Mouse (Mus musculus) forebrain, embryonic 10.5 days (tissue): ENCODE results near the gene Cpne4. TPM values are rescaled to one million over a fixed set of nuclear protein-coding genes. Genes with fewer than 3 reads are reported as not detected.

ENCODE experiments used
- DNase-seq: peaks from one replicate; pipeline ENCODE4 v3.0.0-alpha.2; 2017; ENCODE audit warnings: low spot score; ENCODE audit errors: extremely low spot score
- H3K27ac ChIP-seq: fragments of 300-500 bp; sonication (generic); 2 replicates; pipeline ENCODE4 v1.5.1; 2016; ENCODE audit warnings: mild to moderate bottlenecking
- H3K27me3 ChIP-seq: fragments of 300-500 bp; sonication (generic); 2 replicates; pipeline ENCODE4 v1.6.1; 2016; ENCODE audit warnings: mild to moderate bottlenecking; ENCODE audit not compliant: poor library complexity, severe bottlenecking
- H3K36me3 ChIP-seq: fragments of 300-500 bp; sonication (generic); replicated peaks from 2 replicates; pipeline ENCODE4 v1.6.1; 2016; ENCODE audit warnings: mild to moderate bottlenecking, moderate library complexity
- H3K4me1 ChIP-seq: fragments of 300-500 bp; sonication (generic); 2 replicates; pipeline ENCODE4 v1.6.1; 2016
- H3K4me3 ChIP-seq: fragments of 300-500 bp; sonication (generic); 2 replicates; pipeline ENCODE4 v1.5.1; 2016; ENCODE audit warnings: mild to moderate bottlenecking, moderate library complexity
- H3K9me3 ChIP-seq: fragments of 300-500 bp; sonication (generic); 2 replicates; pipeline ENCODE4 v1.6.1; 2016; ENCODE audit warnings: mild to moderate bottlenecking, moderate library complexity
- WGBS: fragments of 180-500 bp; shearing (Covaris S2); methylation state at CpG from one replicate; pipeline ENCODE4 v1.1.7; 2016; 5-methylcytosine and 5-hydroxymethylcytosine counted together
- polyA plus RNA-seq: library from polyadenylated mRNA; unstranded; fragments of >200 nt; fragmentation: Nextera tagmentation; extraction: Ambion mirVana; gene quantifications from 2 replicates; pipeline ENCODE4 v1.2.1, GENCODE M21; 2016

The Cpne4 gene
- polyA plus RNA-seq, 1 experiment from 2014 or later, result 0.35 TPM

DNA sequence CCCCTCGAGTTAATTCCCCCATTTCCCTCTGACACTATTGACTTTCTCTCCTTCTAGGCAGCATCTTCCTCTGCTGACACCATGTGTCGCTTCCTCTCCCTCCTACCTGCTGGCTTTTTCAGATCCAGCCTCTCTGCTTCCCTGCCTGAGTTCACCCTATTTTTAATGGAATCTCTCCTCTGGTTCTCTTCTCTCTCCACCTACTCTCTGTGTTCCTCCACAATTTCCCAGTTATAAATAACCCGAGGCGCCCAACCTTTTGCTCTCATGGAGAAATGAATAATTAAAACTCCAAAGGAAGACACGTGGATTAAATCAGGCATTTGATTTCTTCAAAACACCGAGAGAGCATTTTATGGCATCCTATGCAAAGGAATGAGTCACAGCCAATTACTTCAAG is 65.4 kb downstream of the Cpne4 start:
- H3K27me3 ChIP-seq, result no peaks in the 10 kb centered on the region
- DNase-seq, result no peak
- no peak overlapping the region for H3K27ac ChIP-seq
- WGBS, result 78% methylated on average over 6 of the region's 6 CpGs
- H3K4me1 ChIP-seq, result no peaks in the 10 kb centered on the region
- H3K4me3 ChIP-seq, result no peak overlapping the region
- H3K36me3 ChIP-seq, result no peaks in the 10 kb centered on the region
- no peaks in the 10 kb centered on the region for H3K9me3 ChIP-seq

DNA sequence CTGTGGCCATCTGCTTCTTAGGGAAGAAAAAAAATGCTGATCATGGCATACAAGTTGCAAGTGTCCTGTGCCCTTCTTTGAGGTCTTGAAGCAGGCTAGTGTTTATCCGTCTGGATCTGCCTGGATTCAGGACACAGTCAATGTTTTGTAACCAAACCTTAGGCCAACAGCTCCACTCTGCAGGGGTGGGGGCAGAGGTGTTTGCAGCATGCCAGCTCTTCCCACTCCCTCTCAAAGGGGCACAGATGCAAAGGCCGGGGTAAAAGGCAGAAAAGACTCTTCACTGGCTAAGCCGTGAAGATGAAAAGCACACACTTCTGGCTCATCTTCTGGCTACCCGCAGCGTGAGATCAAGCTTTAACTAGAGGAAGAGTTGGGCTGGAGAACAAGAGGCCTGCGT is 69.6 kb downstream of the Cpne4 start:
- 76% methylated on average over 6 of the region's 6 CpGs for WGBS
- DNase-seq, result no peak
- no peak overlapping the region for H3K4me3 ChIP-seq
- no peaks in the 10 kb centered on the region for H3K36me3 ChIP-seq
- no peaks in the 10 kb centered on the region for H3K27me3 ChIP-seq
- no peak overlapping the region for H3K27ac ChIP-seq
- no peaks in the 10 kb centered on the region for H3K9me3 ChIP-seq
- H3K4me1 ChIP-seq, result no peaks in the 10 kb centered on the region

DNA sequence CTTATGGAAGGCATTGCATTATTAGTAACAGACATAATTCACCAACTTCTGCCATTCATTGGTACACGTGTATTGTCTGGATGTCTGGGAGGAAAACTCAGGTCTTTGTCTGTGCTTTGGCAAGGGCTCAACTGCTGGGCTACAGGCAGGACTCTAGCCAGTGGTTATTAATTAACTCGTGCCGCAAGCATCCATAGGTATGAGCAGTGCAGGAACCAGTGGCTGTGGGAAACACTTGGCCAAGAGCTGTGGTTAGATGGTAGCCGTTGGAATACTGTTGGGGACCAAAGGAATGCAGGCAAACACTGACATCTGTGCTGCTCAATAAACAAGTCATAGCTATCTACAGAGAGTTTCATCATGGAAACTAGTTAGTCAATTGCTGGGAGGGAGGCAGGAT is 76.5 kb downstream of the Cpne4 start:
- Histone ChIP-seq H3K27me3 (no peaks in the 10 kb centered on the region), H3K36me3 (no peaks in the 10 kb centered on the region), H3K4me1 (no peaks in the 10 kb centered on the region), H3K27ac (no peak overlapping the region), H3K9me3 (no peaks in the 10 kb centered on the region), H3K4me3 (no peak overlapping the region)
- WGBS, result 88% methylated on average over 4 of the region's 4 CpGs
- no peak for DNase-seq

GRCm38 (mm10) chr9:104627816-104628215 is 80.7 kb downstream of the Cpne4 start:
- no peaks in the 10 kb centered on the region for H3K9me3 ChIP-seq
- no peaks in the 10 kb centered on the region for H3K27me3 ChIP-seq
- H3K4me1 ChIP-seq, result no peaks in the 10 kb centered on the region
- H3K36me3 ChIP-seq, result no peaks in the 10 kb centered on the region
- H3K27ac ChIP-seq, result no peak overlapping the region
- no peak for DNase-seq
- WGBS, result 84% methylated on average over 7 of the region's 7 CpGs
- no peak overlapping the region for H3K4me3 ChIP-seq

- H3K36me3 ChIP-seq, result no peaks in the 10 kb centered on the region
- no peaks in the 10 kb centered on the region for H3K4me1 ChIP-seq
- H3K9me3 ChIP-seq, result no peaks in the 10 kb centered on the region
- no peaks in the 10 kb centered on the region for H3K27me3 ChIP-seq
- WGBS, result 83% methylated on average over 7 of the region's 7 CpGs
- DNase-seq, result no peak
- H3K27ac ChIP-seq, result no peak overlapping the region
- no peak overlapping the region for H3K4me3 ChIP-seq
These were observed 82.2 kb downstream of the Cpne4 start for GRCm38 (mm10) chr9:104629282-104629681.

DNA sequence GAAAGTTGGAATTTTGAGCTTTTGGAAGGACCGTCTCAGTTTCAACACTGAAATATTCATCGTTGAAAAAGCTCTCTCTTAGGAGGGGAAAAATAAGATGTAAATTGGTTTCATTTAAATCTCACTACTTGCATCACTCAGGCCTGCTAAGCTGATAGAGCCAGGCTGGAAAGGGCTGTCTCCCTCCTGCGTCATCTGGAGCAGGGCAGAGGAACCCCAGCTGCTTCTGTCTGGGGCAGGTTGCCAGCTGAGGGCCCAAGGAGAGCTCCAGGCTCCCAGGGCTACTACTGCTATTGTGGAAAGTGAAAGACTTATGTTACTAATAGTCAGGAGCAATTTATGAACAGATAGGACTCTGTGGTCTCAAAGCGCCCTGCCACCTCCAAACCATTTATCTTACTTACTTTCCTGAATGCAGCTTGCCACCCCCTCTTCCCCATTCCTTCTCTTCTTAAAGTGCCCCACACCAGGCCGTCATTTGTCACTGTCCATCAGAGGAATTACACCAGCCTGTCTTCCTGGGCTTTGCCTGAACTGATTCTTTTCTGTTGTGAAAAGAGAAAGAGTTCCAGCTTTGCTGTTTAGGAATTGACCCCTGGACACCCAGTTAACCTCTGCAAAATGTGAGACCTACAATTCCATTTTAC is 99.4 kb downstream of the Cpne4 start:
- Histone ChIP-seq H3K27me3 (no peaks in the 10 kb centered on the region), H3K4me1 (no peaks in the 10 kb centered on the region), H3K27ac (no peak overlapping the region), H3K4me3 (no peak overlapping the region), H3K36me3 (no peaks in the 10 kb centered on the region), H3K9me3 (no peaks in the 10 kb centered on the region)
- DNase-seq, result no peak
- 84% methylated on average over 5 of the region's 5 CpGs for WGBS

GRCm38 (mm10) chr9:104652691-104653261 is 105.7 kb downstream of the Cpne4 start:
- WGBS, result 88% methylated on average over 9 of the region's 9 CpGs
- H3K4me3 ChIP-seq, result no peak overlapping the region
- no peaks in the 10 kb centered on the region for H3K36me3 ChIP-seq
- H3K27ac ChIP-seq, result no peak overlapping the region
- no peaks in the 10 kb centered on the region for H3K9me3 ChIP-seq
- no peak for DNase-seq
- no peaks in the 10 kb centered on the region for H3K4me1 ChIP-seq
- no peaks in the 10 kb centered on the region for H3K27me3 ChIP-seq

DNA sequence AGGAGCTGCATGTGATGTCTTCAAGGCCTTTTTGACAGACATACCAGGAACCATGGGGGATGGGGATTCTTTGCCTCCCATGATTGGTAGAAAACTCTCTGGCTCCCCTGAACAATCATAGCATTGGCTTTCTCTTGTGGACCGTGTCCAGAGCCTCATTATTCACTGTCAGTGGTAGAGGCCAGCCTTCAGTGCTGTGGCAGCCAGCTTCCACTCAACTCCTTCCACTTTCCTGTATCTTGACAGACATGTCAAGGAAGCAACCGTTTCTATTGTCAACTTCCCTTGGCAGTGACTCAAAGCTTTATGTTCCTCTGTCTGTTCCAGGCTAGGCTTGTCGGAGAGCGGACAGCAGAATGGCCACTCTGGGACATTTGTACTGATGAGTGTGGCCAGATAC is 112.7 kb downstream of the Cpne4 start:
- H3K9me3 ChIP-seq, result no peaks in the 10 kb centered on the region
- H3K4me3 ChIP-seq, result no peak overlapping the region
- no peak overlapping the region for H3K27ac ChIP-seq
- H3K4me1 ChIP-seq, result no peaks in the 10 kb centered on the region
- no peak for DNase-seq
- H3K36me3 ChIP-seq, result no peaks in the 10 kb centered on the region
- no peaks in the 10 kb centered on the region for H3K27me3 ChIP-seq
- 83% methylated on average over 4 of the region's 4 CpGs for WGBS

- Histone ChIP-seq H3K36me3 (no peaks in the 10 kb centered on the region), H3K27me3 (no peaks in the 10 kb centered on the region), H3K9me3 (no peaks in the 10 kb centered on the region), H3K27ac (no peak overlapping the region), H3K4me1 (0 out of 2 replicates have a peak, but pooled peaks cover 3% of the 10 kb centered on the region), H3K4me3 (no peak overlapping the region)
- WGBS, result 67% methylated on average over 1 of the region's 1 CpGs
- DNase-seq, result no peak
These were observed 129.6 kb downstream of the Cpne4 start for GRCm38 (mm10) chr9:104676665-104677064.

DNA sequence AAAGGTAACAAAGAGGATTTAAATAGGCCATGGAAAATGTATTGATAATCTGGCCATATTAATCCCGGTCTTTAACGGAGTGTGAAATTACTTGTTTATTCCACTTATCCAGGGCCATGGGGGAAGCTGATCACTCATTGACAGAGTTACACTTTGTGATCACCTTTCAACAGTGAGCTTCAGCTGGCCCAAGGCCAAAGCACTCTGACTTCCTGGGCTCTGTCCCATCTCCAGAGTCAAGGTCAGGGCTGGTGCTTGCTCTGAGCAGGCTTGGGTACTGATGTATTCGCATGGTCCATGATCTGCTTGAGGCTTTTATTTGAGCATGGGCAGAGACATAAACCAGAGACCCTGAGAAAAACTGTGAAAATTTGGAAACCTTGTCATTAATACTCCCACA is 131.5 kb downstream of the Cpne4 start:
- Histone ChIP-seq H3K27ac (no peak overlapping the region), H3K9me3 (no peaks in the 10 kb centered on the region), H3K27me3 (no peaks in the 10 kb centered on the region), H3K4me1 (0 out of 2 replicates have a peak, but pooled peaks cover 3% of the 10 kb centered on the region), H3K36me3 (no peaks in the 10 kb centered on the region), H3K4me3 (no peak overlapping the region)
- WGBS, result 87% methylated on average over 3 of the region's 3 CpGs
- DNase-seq, result no peak

DNA sequence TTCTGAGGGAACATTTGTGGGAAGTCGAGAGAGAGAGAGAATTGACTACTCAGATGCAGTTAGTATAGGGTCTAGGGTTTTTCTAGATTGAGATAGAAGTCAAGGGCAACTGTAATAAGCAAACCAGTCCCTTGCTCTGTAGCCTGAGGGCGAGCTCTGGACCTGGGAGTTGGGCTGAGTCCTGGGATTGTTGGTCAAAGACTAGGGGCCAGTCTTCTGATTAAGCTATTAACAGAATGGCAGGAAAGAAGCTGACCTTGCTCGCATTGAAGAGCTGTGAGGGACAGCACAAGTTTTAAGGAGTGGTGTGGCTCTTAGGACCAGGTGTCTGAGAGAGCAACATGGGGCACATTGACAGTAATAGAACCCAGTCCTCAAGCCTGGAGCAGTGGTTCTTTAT is 140.0 kb downstream of the Cpne4 start:
- no peaks in the 10 kb centered on the region for H3K27me3 ChIP-seq
- 76% methylated on average over 3 of the region's 3 CpGs for WGBS
- no peak overlapping the region for H3K4me3 ChIP-seq
- no peak for DNase-seq
- H3K9me3 ChIP-seq, result no peaks in the 10 kb centered on the region
- H3K4me1 ChIP-seq, result no peaks in the 10 kb centered on the region
- H3K27ac ChIP-seq, result no peak overlapping the region
- H3K36me3 ChIP-seq, result no peaks in the 10 kb centered on the region

- DNase-seq, result no peak
- 88% methylated on average over 2 of the region's 2 CpGs for WGBS
- no peaks in the 10 kb centered on the region for H3K36me3 ChIP-seq
- no peaks in the 10 kb centered on the region for H3K4me1 ChIP-seq
- H3K27ac ChIP-seq, result no peak overlapping the region
- H3K27me3 ChIP-seq, result no peaks in the 10 kb centered on the region
- no peak overlapping the region for H3K4me3 ChIP-seq
- H3K9me3 ChIP-seq, result no peaks in the 10 kb centered on the region
These were observed 146.1 kb downstream of the Cpne4 start for GRCm38 (mm10) chr9:104693145-104693544.

- Histone ChIP-seq H3K9me3 (no peaks in the 10 kb centered on the region), H3K36me3 (no peaks in the 10 kb centered on the region), H3K4me3 (no peak overlapping the region), H3K4me1 (no peaks in the 10 kb centered on the region), H3K27ac (no peak overlapping the region), H3K27me3 (no peaks in the 10 kb centered on the region)
- 88% methylated on average over 5 of the region's 5 CpGs for WGBS
- DNase-seq, result no peak
These were observed 163.7 kb downstream of the Cpne4 start for GRCm38 (mm10) chr9:104710831-104711230.

- no peak overlapping the region for H3K4me3 ChIP-seq
- H3K36me3 ChIP-seq, result no peaks in the 10 kb centered on the region
- no peaks in the 10 kb centered on the region for H3K4me1 ChIP-seq
- H3K27me3 ChIP-seq, result no peaks in the 10 kb centered on the region
- 92% methylated on average over 2 of the region's 2 CpGs for WGBS
- DNase-seq, result no peak
- peaks cover 11% of the 10 kb centered on the region for H3K9me3 ChIP-seq
- no peak overlapping the region for H3K27ac ChIP-seq
These were observed 178.2 kb downstream of the Cpne4 start for GRCm38 (mm10) chr9:104725311-104725710.
